Mouse (Mus musculus) kidney, adult 2 months (tissue): ENCODE results near the gene Slc25a12.

ENCODE experiments used
- CTCF ChIP-seq: fragments of 200-500 bp; conservative IDR thresholded peaks from 2 replicates; pipeline ENCODE4 v1.5.1; 2011; ENCODE audit warnings: low read depth, mild to moderate bottlenecking, control low read depth, low read length, moderate library complexity, mixed read lengths; ENCODE audit not compliant: insufficient read depth, insufficient read length
- POLR2A ChIP-seq: fragments of 200-500 bp; IDR thresholded peaks from one replicate; pipeline ENCODE4 v1.6.1; 2011; ENCODE audit warnings: low read depth, low read length, control low read depth

GRCm38 (mm10) chr2:71360192-71360591 is 7.4 kb downstream of the Slc25a12 start:
- TF ChIP-seq POLR2A (no peak), CTCF (no peak)
